Mouse (Mus musculus): ENCODE results near the gene Clic5.
"Not testable (repeated sequence)": the region's sequence is repeated elsewhere in the genome, so short reads cannot be mapped to it uniquely, and the experiment has no call there.

Gene Clic5

GRCm38 (mm10) chr17:44188042-44188768 is at the start of gene Clic5:
Gene Clic5 (plus strand): TSS chr17:44188584.
- DNase-seq (ENCODE audit: low spot score in 2 of 2): no peak

- no peak for DNase-seq (ENCODE audit: low spot score in 2 of 2)
Measured at GRCm38 (mm10) chr17:44145806-44146205, 42.6 kb upstream of the Clic5 start.

- DNase-seq (ENCODE audit: low spot score in 2 of 2): no peak
Measured at GRCm38 (mm10) chr17:44148109-44148846, 40.1 kb upstream of the Clic5 start.

GRCm38 (mm10) chr17:44151130-44151529 is 37.3 kb upstream of the Clic5 start:
- DNase-seq (ENCODE audit: low spot score in 2 of 2): no peak

- DNase-seq (ENCODE audit: low spot score in 2 of 2): no peak
Measured at GRCm38 (mm10) chr17:44151889-44152288, 36.5 kb upstream of the Clic5 start.

GRCm38 (mm10) chr17:44153871-44154270 is 34.5 kb upstream of the Clic5 start:
- no peak for DNase-seq (ENCODE audit: low spot score in 2 of 2)

- no peak for DNase-seq (ENCODE audit: low spot score in 2 of 2)
Measured at GRCm38 (mm10) chr17:44155204-44155603, 33.2 kb upstream of the Clic5 start.

- DNase-seq (ENCODE audit: low spot score in 2 of 2): no peak
Measured at GRCm38 (mm10) chr17:44158186-44158585, 30.2 kb upstream of the Clic5 start.

GRCm38 (mm10) chr17:44160449-44160848 is 27.9 kb upstream of the Clic5 start:
- DNase-seq (ENCODE audit: low spot score in 2 of 2): no peak

- no peak for DNase-seq (ENCODE audit: low spot score in 2 of 2)
Measured at GRCm38 (mm10) chr17:44162514-44162913, 25.9 kb upstream of the Clic5 start.

- no peak for DNase-seq (ENCODE audit: low spot score in 2 of 2)
Measured at GRCm38 (mm10) chr17:44162935-44163334, 25.4 kb upstream of the Clic5 start.

GRCm38 (mm10) chr17:44165730-44166347 is 22.5 kb upstream of the Clic5 start:
- no peak for DNase-seq (ENCODE audit: low spot score in 2 of 2)

- no peak for DNase-seq (ENCODE audit: low spot score in 2 of 2)
Measured at GRCm38 (mm10) chr17:44169676-44170075, 18.7 kb upstream of the Clic5 start.

GRCm38 (mm10) chr17:44170316-44170715 is 18.1 kb upstream of the Clic5 start:
- DNase-seq (ENCODE audit: low spot score in 2 of 2): no peak

- DNase-seq (ENCODE audit: low spot score in 2 of 2): no peak
Measured at GRCm38 (mm10) chr17:44171930-44172329, 16.5 kb upstream of the Clic5 start.

- DNase-seq (ENCODE audit: low spot score in 2 of 2): no peak
Measured at GRCm38 (mm10) chr17:44173341-44173740, 15.0 kb upstream of the Clic5 start.

- no peak for DNase-seq (ENCODE audit: low spot score in 2 of 2)
Measured at GRCm38 (mm10) chr17:44177291-44177690, 11.1 kb upstream of the Clic5 start.

GRCm38 (mm10) chr17:44181346-44181745 is 7.0 kb upstream of the Clic5 start:
- DNase-seq (ENCODE audit: low spot score in 2 of 2): no peak

GRCm38 (mm10) chr17:44186871-44187270 is 1.5 kb upstream of the Clic5 start:
- DNase-seq (ENCODE audit: low spot score in 2 of 2): no peak

GRCm38 (mm10) chr17:44187537-44187936 is 847 bp upstream of the Clic5 start:
- DNase-seq (ENCODE audit: low spot score in 2 of 2): not testable (repeated sequence)

- no peak for DNase-seq (ENCODE audit: low spot score in 2 of 2)
Measured at GRCm38 (mm10) chr17:44188769-44189145, 373 bp downstream of the Clic5 start.

GRCm38 (mm10) chr17:44189696-44190095 is 1.3 kb downstream of the Clic5 start:
- no peak for DNase-seq (ENCODE audit: low spot score in 2 of 2)

- DNase-seq (ENCODE audit: low spot score in 2 of 2): no peak
Measured at GRCm38 (mm10) chr17:44190246-44190645, 1.9 kb downstream of the Clic5 start.

Measured in right cerebral cortex, adult 2 months (tissue).